Mouse (Mus musculus): ENCODE data around the gene Tada2a. TPM values are rescaled to one million over a fixed set of nuclear protein-coding genes. Genes with fewer than 3 reads are reported as not detected.

The Tada2a gene
- total RNA-seq (2015), result 4.9 and 7.2 TPM in 2 replicates
- total RNA-seq (2017), result 5.5 and 6.4 TPM in 2 replicates

DNA sequence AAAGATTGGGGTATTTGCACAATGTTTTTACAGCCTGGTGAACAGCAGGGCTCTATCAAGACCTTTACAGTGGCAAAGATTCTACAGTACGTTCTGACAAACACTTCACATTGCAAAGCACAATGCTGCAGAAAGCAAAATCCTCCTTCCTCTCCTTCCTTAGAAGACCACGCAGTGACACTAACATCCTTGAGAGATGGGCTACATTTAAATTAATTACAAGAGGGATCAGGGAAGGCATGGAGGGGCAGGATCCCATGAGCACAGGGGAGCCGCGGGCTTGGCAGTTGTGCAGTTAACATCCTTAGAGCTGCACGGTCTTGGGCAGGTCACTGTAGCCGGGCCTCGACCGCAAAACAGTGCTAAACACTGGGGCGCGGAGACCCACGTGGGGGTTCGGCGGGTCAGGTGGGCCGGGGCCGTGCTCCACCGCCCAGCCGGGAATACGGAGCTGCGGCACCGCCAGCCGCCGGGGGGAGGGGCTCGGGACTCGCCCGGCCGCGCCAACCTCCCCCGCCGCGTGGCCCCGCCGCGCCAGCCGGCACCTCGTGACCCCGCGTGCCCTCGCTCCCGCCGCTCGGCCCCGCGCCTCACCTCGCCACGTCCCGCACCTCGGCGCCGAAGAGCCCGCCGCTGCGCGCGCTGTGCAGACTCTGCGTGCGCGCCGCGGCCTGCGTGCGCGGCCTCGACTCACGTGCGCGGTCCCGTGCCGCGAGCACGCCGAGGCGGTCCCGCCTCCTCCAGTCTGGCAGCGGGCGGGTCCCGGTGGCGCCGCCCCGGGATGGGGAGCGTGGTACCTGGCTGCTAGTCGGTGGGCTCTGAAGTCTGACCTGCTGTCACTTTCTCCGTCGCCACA is at the start of gene Tada2a, which contains the start of gene Acaca:
Gene Tada2a, minus strand, starts transcription at position 658 of the 856 bp plus-strand sequence.
Gene Acaca, plus strand, starts transcription at position 730 of the 856 bp plus-strand sequence.
- ATAC-seq (ENCODE audit: poor library complexity, severe bottlenecking), result peak; percentile 97

DNA sequence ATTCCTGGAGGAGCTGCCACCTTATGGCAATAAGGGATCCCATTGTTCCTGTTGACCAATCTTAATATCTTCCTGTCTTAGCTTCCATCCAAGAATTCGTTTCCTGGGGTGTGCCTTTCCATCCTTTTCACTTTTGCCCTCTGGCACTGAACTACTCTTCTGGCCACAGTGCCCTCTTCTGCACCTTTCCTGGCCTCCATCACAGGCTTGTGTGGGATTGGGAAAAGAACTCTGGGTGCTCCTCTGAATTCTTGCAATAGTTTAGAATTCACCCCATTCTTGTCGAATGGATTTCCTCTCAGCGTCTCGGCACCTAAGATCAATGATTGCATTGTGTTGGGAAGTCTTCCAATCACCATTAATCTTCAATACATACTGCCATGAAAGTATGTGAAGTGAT is 49.2 kb upstream of the Tada2a start:
- no peak for ATAC-seq (ENCODE audit: poor library complexity, severe bottlenecking)

- ATAC-seq (ENCODE audit: poor library complexity, severe bottlenecking), result no peak
Observed at GRCm38 (mm10) chr11:84172539-84173435, 43.4 kb upstream of the Tada2a start.

DNA sequence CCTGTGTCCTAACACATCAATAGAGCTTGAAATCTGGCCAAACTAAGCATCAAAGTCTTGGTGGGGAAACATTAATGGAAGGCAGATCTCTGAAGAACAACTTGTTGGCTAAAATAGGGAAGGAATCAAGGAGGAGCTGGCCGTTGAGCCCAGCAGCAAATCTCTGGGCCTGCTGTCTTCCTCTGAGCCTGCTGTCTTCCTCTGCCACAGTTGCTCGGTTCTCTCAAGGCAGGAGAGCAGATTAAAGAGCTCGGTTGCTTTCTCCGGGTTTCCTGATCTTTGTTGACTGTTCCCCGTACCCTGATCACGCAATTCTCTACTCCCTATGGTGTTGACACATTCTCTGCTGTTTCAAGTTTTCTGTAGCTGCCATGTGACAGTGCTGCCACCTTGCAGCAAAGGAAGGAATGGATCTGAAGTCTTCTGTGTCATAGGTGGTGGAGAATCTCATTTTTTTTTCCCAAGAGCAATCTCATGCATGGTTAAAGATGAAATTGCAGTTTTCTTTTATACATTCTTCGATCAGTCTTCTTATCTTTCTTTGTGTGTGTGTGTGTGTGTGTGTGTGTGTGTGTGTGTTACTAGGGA is 39.4 kb upstream of the Tada2a start:
- ATAC-seq (ENCODE audit: poor library complexity, severe bottlenecking), result 0 out of 2 replicates have a peak, but pooled peaks have one; percentile 49

- no peak for ATAC-seq (ENCODE audit: poor library complexity, severe bottlenecking)
Observed at GRCm38 (mm10) chr11:84167046-84167526, 37.7 kb upstream of the Tada2a start, which contains the start of gene Gm11437. TSS of gene Gm11437 (minus strand) at chr11:84167476.

DNA sequence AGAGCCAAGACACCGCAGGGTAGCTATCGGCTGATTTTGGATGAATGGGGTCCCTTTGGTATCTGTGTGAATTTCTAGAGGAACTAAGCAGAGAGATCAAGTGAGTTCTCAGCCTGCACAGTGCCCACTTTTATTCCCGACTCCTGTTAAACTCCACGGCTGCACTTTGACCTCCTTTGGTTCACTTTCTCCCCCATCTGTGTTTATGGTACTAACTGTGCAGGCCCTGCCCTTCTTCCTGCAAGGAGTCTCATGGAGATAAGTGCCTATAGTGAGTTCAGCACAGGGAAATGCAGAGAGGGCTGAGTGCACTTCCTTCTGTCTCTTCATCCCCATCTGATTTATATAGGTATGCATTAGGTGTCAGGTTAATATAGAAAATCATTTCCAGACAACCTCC is 35.2 kb upstream of the Tada2a start:
- no peak for ATAC-seq (ENCODE audit: poor library complexity, severe bottlenecking)

DNA sequence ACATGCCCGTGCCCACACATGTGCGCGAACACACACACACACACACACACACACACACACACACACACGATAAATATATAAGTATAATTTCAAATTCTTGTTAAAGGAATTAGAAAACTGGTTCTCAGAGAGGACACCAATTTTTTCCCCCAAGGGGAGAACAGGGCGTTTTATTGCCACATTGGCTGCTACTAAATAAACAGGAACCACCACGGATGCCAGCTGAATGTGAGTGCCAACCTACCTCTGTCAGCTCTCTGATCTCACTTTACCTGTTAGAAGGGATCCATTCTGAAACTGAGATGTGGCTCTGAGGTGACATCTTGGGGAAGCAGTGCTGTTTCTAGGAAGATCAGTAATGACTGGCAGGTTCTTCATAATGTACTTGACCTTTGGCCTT is 34.7 kb upstream of the Tada2a start:
- ATAC-seq (ENCODE audit: poor library complexity, severe bottlenecking), result no peak

GRCm38 (mm10) chr11:84156535-84157262 is 27.3 kb upstream of the Tada2a start:
- ATAC-seq (ENCODE audit: poor library complexity, severe bottlenecking), result no peak

DNA sequence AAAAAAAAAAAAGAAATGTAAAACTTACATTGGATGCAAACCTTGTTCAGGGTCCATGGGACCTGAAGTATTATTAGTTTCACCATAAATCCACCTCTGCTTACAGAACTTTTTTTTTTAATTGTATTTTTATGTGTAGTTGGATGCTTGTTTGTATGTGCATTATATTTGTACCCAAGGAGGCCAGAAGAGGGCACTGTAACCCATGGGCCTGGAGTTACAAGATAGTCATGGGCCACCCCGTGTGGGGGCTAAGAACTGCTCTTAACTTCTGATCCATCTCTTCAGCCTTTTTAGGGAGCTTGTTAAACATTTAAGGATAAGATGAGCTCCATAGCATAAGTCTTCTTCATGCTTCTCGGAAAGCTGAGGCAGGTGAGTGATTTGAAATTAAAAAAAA is 21.5 kb upstream of the Tada2a start:
- no peak for ATAC-seq (ENCODE audit: poor library complexity, severe bottlenecking)

GRCm38 (mm10) chr11:84146081-84146480 is 16.7 kb upstream of the Tada2a start:
- ATAC-seq (ENCODE audit: poor library complexity, severe bottlenecking), result no peak

DNA sequence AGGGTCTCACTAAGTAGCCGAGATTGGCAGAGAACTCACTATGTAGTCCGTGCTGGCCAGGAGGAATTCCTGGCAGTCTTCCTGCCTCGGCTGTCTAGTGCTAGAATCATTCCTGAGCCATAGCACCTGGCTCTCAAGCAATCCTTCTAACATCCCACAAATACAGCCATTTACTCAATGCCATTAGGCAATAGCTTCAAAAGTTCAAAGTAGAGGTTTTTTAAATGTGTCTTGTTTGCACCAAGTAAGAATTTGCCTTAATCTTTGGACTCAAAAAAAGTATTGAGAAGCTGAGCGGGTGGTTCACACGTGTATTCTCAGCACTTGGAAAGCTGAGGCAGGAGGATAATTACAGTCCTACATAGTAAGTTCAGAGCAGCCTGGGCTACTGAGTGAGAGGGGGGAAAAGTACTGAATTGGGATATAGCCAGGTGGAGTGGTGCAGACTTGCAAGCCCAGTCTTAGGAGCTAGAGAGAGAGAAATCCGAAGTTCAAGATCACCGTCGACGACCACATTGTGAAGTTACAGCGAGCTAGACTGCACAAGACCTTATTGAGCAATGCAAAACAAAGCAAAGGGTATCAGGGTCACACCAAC is 15.9 kb upstream of the Tada2a start:
- no peak for ATAC-seq (ENCODE audit: poor library complexity, severe bottlenecking)

DNA sequence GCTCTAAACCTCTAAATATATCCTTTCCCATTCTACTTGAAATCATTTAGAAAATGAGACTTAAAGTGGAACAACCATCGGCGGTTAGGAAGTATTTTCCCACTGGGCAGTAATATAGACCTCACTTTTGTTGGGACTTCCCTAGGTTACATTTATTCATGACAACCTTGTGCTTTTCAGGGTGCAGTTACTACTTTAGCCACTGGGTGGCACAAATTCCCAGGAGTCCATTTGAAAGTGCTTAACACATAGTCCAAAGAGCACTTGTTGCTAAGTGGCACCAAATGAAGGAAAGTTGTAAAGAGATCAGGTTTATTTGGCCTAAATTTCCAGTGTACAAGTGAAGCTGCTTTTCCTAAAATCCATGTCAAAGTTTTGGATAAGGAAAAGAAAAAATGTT is 12.4 kb upstream of the Tada2a start:
- peak; percentile 54; the same call in 1 of the 2 replicates for ATAC-seq (ENCODE audit: poor library complexity, severe bottlenecking)

- ATAC-seq (ENCODE audit: poor library complexity, severe bottlenecking), result no peak
Observed at GRCm38 (mm10) chr11:84136453-84136852, 7.1 kb upstream of the Tada2a start.

- no peak for ATAC-seq (ENCODE audit: poor library complexity, severe bottlenecking)
Observed at GRCm38 (mm10) chr11:84134331-84134860, 5.0 kb upstream of the Tada2a start.

DNA sequence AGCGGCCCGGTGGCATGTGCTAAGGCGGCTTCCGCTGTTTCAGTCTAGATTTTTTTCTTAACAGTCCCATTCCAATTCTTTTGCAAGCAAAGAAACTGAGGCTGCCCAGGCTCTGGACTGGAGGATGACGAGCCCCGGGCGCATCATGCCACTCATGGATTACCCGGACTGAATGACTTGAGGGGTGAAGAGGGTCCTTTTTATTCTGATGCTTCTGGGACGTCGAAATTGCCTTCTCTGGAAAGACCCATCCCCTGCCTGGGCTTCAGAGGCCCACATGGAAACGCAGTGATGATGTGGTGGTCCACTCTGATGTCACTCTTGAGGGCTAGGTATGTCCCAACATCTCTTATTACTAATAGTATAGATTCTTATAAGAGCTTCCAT is 392 bp upstream of the Tada2a start:
- no peak for ATAC-seq (ENCODE audit: poor library complexity, severe bottlenecking)

DNA sequence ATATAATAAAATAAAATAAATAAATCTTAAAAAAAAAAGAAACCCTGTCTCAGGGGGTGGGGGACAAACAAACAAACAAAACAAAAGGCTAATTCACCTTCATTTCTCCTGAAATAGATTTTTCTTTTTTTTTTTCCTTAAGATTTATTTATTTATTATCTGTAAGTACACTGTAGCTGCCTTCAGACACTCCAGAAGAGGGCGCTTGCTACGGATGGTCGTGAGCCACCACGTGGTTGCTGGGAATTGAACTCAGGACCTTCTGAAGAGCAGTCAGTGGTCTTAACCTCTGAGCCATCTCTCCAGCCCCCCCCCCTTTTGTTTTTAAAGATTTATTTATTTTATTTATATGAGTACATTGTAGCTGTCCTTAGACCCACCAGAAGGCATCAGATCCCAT is 1.4 kb downstream of the Tada2a start:
- ATAC-seq (ENCODE audit: poor library complexity, severe bottlenecking), result no peak

- ATAC-seq (ENCODE audit: poor library complexity, severe bottlenecking), result no peak
Observed at GRCm38 (mm10) chr11:84121051-84121956, 8.1 kb downstream of the Tada2a start.

DNA sequence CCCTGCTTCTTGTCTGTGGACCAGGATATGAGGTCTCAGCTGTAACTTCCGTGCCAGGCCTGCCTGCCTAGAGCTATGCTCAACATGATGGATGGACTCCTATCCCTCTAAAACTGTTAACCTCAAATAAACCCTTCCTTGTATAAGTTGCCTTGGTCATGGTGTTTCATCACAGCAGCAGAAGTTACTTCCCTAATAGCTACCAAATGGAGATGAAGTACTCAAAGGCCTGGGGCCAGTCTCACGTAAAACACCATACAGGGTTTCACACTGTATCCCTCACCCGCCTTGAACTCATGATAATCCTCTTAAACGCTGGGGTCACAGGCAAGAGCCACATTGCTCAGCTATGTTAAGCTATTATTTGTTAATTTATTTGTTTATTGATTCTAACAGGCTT is 12.0 kb downstream of the Tada2a start:
- peak; percentile 54 for ATAC-seq (ENCODE audit: poor library complexity, severe bottlenecking)

GRCm38 (mm10) chr11:84116221-84116620 is 13.2 kb downstream of the Tada2a start:
- no peak for ATAC-seq (ENCODE audit: poor library complexity, severe bottlenecking)
